Mouse (Mus musculus) cerebellum, adult 2 months (tissue): ENCODE data around the gene Hsf5. TPM values are rescaled to one million over a fixed set of nuclear protein-coding genes. Genes with fewer than 3 reads are reported as not detected.
A peak's percentile ranks its signal among the peaks of the same experiment; 100 is the strongest.

Experiments
- DNase-seq, 2 experiments: peaks; one replicate each; pipeline ENCODE4 v3.0.0; 2021
- H3K27ac ChIP-seq: fragments of 200-500 bp; 2 replicates; pipeline ENCODE4 v1.5.1; 2012; ENCODE audit warnings: low read length, control low read depth, inconsistent platforms; ENCODE audit not compliant: insufficient read depth
- H3K27me3 ChIP-seq: fragments of 200-500 bp; 2 replicates; pipeline ENCODE4 v1.6.1; 2012; ENCODE audit warnings: inconsistent platforms, mild to moderate bottlenecking, low read length, moderate library complexity; ENCODE audit not compliant: control insufficient read depth, insufficient read depth
- H3K4me1 ChIP-seq: fragments of 200-500 bp; 2 replicates; pipeline ENCODE4 v1.6.1; 2011; ENCODE audit warnings: low read length; ENCODE audit not compliant: control insufficient read depth, insufficient read depth
- H3K4me3 ChIP-seq: fragments of 200-500 bp; replicated peaks from 2 replicates; pipeline ENCODE3; 2011; ENCODE audit warnings: mild to moderate bottlenecking, low read depth, low read length, control low read depth; ENCODE audit not compliant: insufficient read depth
- CTCF ChIP-seq: fragments of 200-500 bp; IDR thresholded peaks from 2 replicates; pipeline ENCODE4 v1.5.1; 2011; ENCODE audit warnings: low read depth, mild to moderate bottlenecking, control low read depth, low read length, moderate library complexity, borderline replicate concordance; ENCODE audit not compliant: insufficient read depth
- POLR2A ChIP-seq: fragments of 200-500 bp; IDR thresholded peaks from 2 replicates; pipeline ENCODE4 v1.6.1; 2011; ENCODE audit warnings: low read length, control low read depth, borderline replicate concordance; ENCODE audit not compliant: insufficient read depth
- WGBS: fragments of 180-500 bp; shearing (Covaris S2); methylation state at CpG from one replicate; pipeline ENCODE4 v1.1.7; 2018; 5-methylcytosine and 5-hydroxymethylcytosine counted together
- polyA plus RNA-seq: library from polyadenylated mRNA; depleted of rRNA; stranded (reverse); fragments of >200 nt; gene quantifications from 2 replicates; pipeline ENCODE4 v1.2.3, GENCODE M21; 2012

Gene Hsf5
- polyA plus RNA-seq, 1 experiment: 0.43 TPM

DNA sequence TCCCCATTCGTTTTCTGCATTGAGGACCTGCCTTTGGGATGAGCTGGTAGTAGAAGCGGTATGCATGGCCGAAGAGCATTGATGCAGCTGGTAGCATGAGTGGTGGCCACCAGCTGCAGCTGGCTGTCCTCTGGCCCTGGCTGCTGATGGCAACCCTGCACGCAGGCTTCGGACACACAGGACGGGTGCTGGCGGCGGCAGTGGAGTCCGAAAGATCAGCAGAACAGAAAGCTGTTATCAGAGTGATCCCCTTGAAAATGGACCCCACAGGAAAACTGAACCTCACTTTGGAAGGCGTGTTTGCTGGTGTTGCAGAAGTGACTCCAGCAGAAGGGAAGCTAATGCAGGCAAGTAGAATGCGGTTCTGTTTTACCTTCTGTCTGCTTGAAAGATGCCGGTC is 47.6 kb downstream of the Hsf5 start:
- TF ChIP-seq CTCF: no peak
- TF ChIP-seq POLR2A: no peak
- DNase-seq: peak in 1 of 2 experiments; percentile 22
- no peaks in the 10 kb centered on the region for H3K27me3 ChIP-seq
- no peaks in the 10 kb centered on the region for H3K4me1 ChIP-seq
- WGBS: 88% methylated on average over 12 of the region's 12 CpGs
- no peak overlapping the region for H3K27ac ChIP-seq
- no peak overlapping the region for H3K4me3 ChIP-seq

DNA sequence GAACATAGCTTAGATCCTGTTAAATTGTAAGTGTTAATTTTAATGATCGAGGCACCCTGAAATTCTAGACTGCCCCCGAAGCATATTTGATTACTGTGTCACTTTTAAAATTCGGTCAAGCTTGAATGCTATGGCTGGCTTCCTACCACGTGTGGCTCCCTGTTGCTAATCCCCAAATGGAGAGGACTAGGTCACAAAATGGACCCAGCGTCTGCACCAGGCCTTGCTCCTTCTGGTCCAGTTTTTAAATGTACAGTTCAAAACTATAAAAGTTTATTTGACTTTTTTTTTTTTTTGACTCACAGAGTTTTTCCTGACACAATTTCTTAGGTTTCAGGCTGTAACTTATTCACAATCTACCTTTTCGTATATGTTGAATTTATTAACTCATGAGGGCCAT is 48.3 kb downstream of the Hsf5 start:
- DNase-seq: no peak
- Histone ChIP-seq H3K27ac (no peak overlapping the region), H3K4me3 (no peak overlapping the region), H3K4me1 (no peaks in the 10 kb centered on the region), H3K27me3 (no peaks in the 10 kb centered on the region)
- TF ChIP-seq CTCF (no peak), POLR2A (no peak)
- 64% methylated on average over 6 of the region's 6 CpGs for WGBS

DNA sequence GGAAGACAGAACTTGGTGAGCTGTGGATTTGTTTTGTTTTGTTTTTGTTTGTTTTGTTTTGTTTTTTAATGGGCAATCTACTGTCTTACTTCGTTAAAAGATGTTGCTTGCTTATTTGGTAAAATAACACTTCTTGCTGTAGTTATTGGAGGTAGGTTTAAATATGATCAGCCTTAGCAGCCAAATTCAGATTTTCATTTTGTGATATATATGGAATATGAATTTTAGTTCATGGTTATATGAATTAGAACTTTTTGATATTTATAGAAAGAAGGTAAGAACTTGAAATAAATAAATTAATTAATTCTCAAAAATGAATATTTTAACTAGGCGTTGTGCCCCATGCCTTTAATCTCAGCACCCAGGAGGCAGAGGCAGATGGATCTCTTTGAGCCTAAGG is 48.7 kb downstream of the Hsf5 start:
- WGBS: 89% methylated on average over 2 of the region's 2 CpGs
- TF ChIP-seq CTCF: no peak
- no peak for TF ChIP-seq POLR2A
- no peaks in the 10 kb centered on the region for H3K4me1 ChIP-seq
- no peak overlapping the region for H3K27ac ChIP-seq
- DNase-seq: no peak
- no peaks in the 10 kb centered on the region for H3K27me3 ChIP-seq
- no peak overlapping the region for H3K4me3 ChIP-seq

DNA sequence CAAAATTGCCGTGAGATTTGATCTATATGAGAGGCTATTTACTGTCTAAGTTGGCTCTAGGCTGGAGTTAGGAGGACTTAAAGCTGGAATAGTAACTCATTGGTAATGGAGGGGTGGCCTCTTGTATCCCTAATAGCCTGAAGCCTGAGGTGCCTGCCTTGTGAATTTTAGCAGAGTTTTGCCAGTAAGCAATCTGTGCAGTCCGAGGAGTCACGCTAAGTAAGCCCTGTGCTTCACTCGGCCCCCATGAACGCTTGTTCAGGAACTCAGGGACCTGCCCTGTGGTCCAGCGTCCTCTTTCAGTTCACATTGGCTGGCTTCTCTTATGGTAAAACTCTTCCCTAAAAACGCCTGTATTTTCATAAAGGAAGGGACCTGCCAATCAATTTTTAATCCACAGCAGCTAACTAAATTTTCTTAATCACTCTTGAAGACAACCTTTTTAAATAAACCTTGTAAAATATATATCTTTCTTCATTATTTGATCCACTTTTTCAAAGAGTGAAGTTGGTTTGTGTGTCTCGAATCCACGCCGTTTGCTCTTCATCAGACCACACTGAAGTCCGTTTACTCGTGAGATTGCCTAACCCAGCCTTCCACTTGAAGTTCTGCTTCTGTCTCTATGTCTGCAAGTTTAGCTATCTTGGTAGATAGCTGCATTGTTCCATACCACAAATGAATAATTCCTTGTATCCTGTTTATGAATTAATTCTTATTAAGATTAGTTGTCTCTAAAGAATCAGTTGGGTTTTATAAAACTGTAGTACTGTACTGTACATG is 49.5 kb downstream of the Hsf5 start:
- H3K27ac ChIP-seq: no peak overlapping the region
- no peak for DNase-seq
- H3K4me3 ChIP-seq: no peak overlapping the region
- no peaks in the 10 kb centered on the region for H3K27me3 ChIP-seq
- WGBS: 82% methylated on average over 12 of the region's 12 CpGs
- no peaks in the 10 kb centered on the region for H3K4me1 ChIP-seq
- no peak for TF ChIP-seq POLR2A
- TF ChIP-seq CTCF: no peak

DNA sequence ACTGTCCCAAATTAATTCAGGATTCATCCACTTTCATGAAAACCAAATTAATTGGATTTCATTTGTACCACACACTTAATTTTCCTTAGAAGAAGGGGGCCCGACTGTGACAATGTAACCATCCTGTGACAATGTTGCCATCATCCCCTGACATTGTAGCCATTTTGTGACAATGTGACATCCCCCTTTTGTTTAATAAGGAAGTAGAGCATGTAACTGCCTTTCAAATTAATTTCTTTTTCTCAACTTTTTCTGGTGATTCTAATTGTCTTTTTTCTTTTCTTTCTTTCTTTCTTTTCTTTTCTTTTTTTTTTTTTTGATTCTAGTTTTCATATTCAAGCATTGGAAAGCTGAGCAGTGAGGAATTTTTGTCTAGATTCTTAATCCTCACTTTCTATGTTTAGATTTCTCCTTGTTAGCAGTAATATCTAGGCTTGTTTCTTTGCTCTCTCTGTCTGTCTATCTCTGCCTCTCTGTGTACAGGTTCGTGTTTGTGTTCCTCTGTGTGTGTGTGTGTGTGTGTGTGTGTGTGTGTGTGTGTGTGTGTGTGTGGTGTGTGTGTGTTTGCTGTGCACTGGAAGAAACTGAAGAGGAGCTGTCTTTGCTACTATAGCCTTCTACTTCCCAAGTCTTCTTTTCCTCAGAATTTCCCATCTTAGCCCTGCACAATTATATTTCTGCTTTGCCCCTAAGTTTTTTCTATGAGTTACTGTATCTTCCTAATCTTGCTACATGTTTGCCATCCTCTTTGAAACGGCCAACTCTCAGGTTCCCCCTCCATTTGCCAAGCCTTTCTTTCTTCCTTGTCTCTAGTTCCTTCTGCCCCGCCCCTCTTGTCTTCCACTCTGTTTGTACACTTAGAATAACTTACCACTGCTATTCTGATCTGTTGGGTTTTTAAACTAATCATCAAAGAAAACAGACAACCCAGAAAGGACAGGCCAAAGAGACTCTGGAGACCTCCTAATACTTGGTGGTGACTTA is 50.4 kb downstream of the Hsf5 start:
- 66% methylated on average over 4 of the region's 4 CpGs for WGBS
- Histone ChIP-seq H3K4me1 (no peaks in the 10 kb centered on the region), H3K27me3 (no peaks in the 10 kb centered on the region), H3K27ac (no peak overlapping the region), H3K4me3 (no peak overlapping the region)
- no peak for TF ChIP-seq CTCF
- TF ChIP-seq POLR2A: no peak
- no peak for DNase-seq

DNA sequence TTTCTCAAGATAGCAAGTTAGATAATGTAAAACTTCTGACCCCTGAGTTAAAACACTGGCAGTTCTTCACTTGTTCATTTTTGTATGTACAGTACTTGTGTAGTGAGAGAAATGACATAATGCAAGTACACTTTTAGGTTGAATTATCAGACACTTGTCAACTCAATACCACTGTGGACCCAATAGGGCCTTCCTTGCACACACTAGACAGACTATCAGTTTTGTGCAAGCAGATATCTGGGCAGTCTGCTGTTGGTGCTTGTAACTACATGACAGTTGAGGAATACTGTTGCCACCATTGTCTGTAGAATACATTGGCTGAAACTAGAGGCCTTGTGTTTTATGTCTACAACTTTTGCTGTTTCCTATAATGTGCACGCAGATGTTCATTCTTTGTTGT is 56.3 kb downstream of the Hsf5 start:
- TF ChIP-seq POLR2A: no peak
- no peak for TF ChIP-seq CTCF
- no peaks in the 10 kb centered on the region for H3K4me1 ChIP-seq
- H3K27ac ChIP-seq: no peak overlapping the region
- 96% methylated on average over 1 of the region's 1 CpGs for WGBS
- H3K27me3 ChIP-seq: no peaks in the 10 kb centered on the region
- DNase-seq: no peak
- no peak overlapping the region for H3K4me3 ChIP-seq

DNA sequence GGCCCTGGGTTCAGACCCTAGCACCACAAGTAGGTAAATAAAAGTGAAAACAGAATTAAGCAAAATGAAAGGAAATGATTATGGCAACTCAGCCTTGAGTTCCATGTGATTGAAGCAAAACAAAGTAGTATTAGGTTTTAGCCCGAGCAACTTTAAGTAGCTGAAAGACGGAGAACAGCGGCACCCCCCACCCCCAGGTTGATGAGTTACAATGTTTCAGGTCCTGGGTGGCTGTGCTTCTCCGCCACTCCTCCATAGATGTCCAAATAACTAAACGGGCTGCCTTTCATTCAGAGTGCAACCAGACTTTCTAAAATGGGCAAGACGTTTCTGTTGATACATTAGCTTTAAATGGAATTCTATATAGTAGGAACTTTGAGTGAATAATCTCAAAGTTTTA is 58.6 kb downstream of the Hsf5 start:
- no peak for TF ChIP-seq POLR2A
- TF ChIP-seq CTCF: no peak
- Histone ChIP-seq H3K27me3 (no peaks in the 10 kb centered on the region), H3K27ac (no peak overlapping the region), H3K4me1 (no peaks in the 10 kb centered on the region), H3K4me3 (no peak overlapping the region)
- DNase-seq: no peak
- WGBS: 93% methylated on average over 6 of the region's 6 CpGs

DNA sequence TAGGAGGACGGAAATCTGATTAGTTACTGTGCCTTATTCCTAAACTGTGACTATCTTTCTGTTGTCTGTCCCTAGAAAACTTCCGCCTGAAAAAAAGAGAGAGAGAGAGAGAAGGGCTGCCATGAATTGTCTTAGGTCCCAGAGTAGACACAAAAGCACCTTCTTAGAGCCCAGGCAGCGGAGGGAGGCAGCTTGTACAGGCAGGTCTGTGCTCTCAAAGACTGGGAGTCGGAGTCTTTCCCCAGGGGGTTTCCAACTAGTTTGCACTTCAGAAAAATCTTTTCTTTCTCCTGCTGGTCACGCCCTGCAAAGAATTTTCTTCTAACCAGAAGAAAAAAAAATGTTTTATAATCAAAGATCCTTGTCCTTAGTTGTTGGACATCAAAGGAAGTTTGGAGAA is 60.8 kb downstream of the Hsf5 start:
- WGBS: 41% methylated on average over 5 of the region's 5 CpGs

More for the DNA sequence above, 60.8 kb downstream of the Hsf5 start:
- DNase-seq: no peak
- H3K27ac ChIP-seq: no peak overlapping the region
- no peak overlapping the region for H3K4me3 ChIP-seq
- no peaks in the 10 kb centered on the region for H3K27me3 ChIP-seq
- no peaks in the 10 kb centered on the region for H3K4me1 ChIP-seq
- TF ChIP-seq CTCF (no peak), POLR2A (no peak)
